Mouse (Mus musculus) ovary, postnatal 10 days (tissue): ENCODE results near the gene Gm27021.

Experiments used
- DNase-seq: peaks from one replicate; pipeline ENCODE4 v3.0.0; 2022; ENCODE audit warnings: low spot score

Gene Gm27021

GRCm38 (mm10) chr8:120667561-120668373 is at the start of gene Gm27021, which contains the start of gene Cox4i1:
Gene Gm27021, minus strand, starts transcription at chr8:120668079.
Gene Cox4i1, plus strand, starts transcription at chr8:120668222.
- DNase-seq, result peak; percentile 70

GRCm38 (mm10) chr8:120715996-120716680 is 48.3 kb upstream of the Gm27021 start:
- no peak for DNase-seq

GRCm38 (mm10) chr8:120715200-120715599 is 47.3 kb upstream of the Gm27021 start:
- DNase-seq, result no peak

- no peak for DNase-seq
These were observed 41.3 kb upstream of the Gm27021 start for GRCm38 (mm10) chr8:120709176-120709575.

GRCm38 (mm10) chr8:120706193-120706592 is 38.3 kb upstream of the Gm27021 start:
- no peak for DNase-seq

GRCm38 (mm10) chr8:120705163-120705562 is 37.3 kb upstream of the Gm27021 start:
- DNase-seq, result no peak

- no peak for DNase-seq
These were observed 36.3 kb upstream of the Gm27021 start for GRCm38 (mm10) chr8:120704203-120704602.

GRCm38 (mm10) chr8:120701758-120702465 is 34.0 kb upstream of the Gm27021 start:
- DNase-seq, result no peak

- no peak for DNase-seq
These were observed 32.2 kb upstream of the Gm27021 start for GRCm38 (mm10) chr8:120700053-120700452.

GRCm38 (mm10) chr8:120699565-120699964 is 31.7 kb upstream of the Gm27021 start:
- no peak for DNase-seq

- no peak for DNase-seq
These were observed 31.2 kb upstream of the Gm27021 start for GRCm38 (mm10) chr8:120699079-120699478.

- DNase-seq, result no peak
These were observed 30.5 kb upstream of the Gm27021 start for GRCm38 (mm10) chr8:120698426-120698825.

GRCm38 (mm10) chr8:120697979-120698272 is 30.0 kb upstream of the Gm27021 start:
- no peak for DNase-seq

- no peak for DNase-seq
These were observed 29.5 kb upstream of the Gm27021 start for GRCm38 (mm10) chr8:120697154-120697978.

- no peak for DNase-seq
These were observed 28.7 kb upstream of the Gm27021 start for GRCm38 (mm10) chr8:120696401-120697153.

- DNase-seq, result no peak
These were observed 26.1 kb upstream of the Gm27021 start for GRCm38 (mm10) chr8:120693861-120694493.

- no peak for DNase-seq
These were observed 25.1 kb upstream of the Gm27021 start for GRCm38 (mm10) chr8:120692934-120693333.

GRCm38 (mm10) chr8:120688511-120688910 is 20.6 kb upstream of the Gm27021 start:
- no peak for DNase-seq

- no peak for DNase-seq
These were observed 19.9 kb upstream of the Gm27021 start for GRCm38 (mm10) chr8:120687786-120688185.

- DNase-seq, result no peak
These were observed 18.7 kb upstream of the Gm27021 start for GRCm38 (mm10) chr8:120686576-120686975.

- no peak for DNase-seq
These were observed 18.2 kb upstream of the Gm27021 start for GRCm38 (mm10) chr8:120686051-120686450.
